Mouse (Mus musculus): ENCODE measurements at regions not wholly inside any gene's neighbourhood (a gene's known extent, or its start where the extent isn't known, plus 50 kb on each side); places are given as distances from the start of the nearest gene placed in this dataset.

DNA sequence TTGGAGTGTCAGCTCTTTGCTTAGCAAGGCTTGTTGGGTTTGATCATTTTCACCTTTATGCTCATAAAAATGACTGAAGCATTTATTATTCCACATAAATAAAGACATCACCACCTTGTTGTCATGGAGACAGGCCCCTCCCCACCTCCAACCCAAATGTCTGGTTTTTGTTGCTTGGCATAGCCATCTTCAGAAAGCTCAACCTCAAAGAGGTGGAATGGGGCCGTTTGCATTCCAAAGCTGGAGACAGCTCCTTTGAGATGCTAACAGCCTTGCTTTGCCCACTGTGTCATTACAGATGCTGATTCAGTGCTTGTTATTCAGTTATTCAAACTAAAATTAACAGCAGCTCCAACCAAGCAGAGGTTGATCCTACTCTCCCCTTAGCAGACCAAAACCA, 51.9 kb upstream of the Lgalsl start:
- intact Hi-C loops (cut with DNase I), result no loop called here
- DNase-seq, result no peak

DNA sequence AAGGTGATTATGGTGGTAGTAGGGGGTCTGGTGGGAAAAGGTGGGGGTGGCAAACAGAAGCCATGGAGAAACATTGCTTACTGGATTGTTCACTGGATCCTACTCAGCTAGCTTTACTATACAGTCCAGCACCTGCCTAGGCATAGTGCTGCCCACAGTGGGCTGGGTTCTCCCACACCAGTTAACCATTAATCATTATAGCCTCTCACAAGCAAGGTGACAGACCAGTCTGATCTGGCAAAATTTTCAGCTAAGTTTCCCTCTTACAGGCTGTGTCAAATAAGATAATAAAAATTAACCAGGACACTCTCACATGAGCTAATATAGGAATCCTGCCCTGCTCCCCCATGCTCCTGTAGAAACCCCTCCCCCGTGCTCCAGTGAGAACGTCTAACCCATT, 53.1 kb upstream of the Lgalsl start:
- intact Hi-C loops (cut with DNase I), result no loop called here

DNA sequence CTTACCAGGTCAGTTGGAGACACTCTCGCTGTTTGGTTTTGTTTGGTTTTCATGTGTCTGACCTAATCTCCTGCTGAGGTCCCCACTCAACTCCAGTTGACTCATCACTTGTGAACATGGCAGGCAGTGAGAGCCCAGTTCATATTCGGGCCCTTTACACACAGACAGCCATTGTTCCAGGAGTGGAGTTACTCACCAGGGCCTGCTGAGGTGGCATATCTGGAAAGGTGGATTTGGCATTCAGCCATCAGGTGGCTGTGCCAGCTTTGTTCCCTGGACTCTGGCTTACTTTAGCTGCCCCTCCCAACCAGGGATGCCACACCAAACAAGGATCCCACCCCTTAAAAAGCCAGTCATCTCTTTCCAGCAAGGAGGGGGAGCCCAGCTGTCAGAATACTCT, 56.2 kb upstream of the Lgalsl start:
- intact Hi-C loops (cut with DNase I), result no loop called here

More for the DNA sequence above, 53.1 kb upstream of the Lgalsl start:
- no peak for DNase-seq

DNA sequence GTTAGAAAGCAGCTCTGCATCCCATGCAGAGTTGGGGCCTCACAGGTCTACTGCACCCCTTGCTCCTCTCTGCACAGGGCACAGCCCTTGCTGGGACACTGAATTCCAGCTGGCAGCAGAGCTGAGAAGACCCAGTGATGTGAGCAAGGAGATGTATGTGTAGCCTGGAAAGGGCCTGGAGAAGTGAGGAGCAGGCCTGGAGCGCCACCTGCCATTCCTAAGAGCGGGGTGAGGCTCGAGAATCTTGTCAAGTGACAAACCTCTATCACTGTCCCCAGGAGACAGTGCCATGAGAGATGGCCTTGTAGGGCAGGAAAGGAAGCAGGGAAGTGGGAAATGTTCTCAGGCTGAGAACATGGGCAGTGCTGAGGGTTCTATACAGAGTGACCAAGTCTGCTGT, 59.6 kb upstream of the Lgalsl start:
- intact Hi-C loops (cut with DNase I), result loop anchor here (5.0 kb wide), 1 partner anchor 93 kb away; no protein-coding TSS in a partner anchor

More for the DNA sequence above, 56.2 kb upstream of the Lgalsl start:
- DNase-seq, result no peak

DNA sequence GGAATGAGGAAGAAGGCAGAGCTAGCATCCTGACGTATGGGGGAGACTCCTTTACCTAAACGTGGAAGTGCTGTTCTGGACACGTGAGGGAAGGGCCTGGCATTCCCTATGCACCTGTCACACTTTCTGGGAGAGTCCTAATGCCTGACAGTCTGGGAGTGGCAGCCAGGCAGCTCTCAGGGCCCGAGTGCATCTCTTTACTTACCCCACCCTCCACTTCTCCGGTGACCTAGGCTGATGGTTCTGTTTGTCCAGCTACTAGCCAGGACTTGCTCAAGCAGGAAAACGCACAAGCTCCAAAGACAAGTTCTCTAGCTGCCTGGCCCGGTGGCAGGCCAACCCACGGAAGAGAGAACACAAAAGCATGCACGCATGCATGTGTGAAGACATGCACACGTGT, 60.9 kb upstream of the Lgalsl start:
- intact Hi-C loops (cut with DNase I), result loop anchor here (5.0 kb wide), 1 partner anchor 94 kb away; no protein-coding TSS in a partner anchor

More for the DNA sequence above, 59.6 kb upstream of the Lgalsl start:
- DNase-seq, result no peak

DNA sequence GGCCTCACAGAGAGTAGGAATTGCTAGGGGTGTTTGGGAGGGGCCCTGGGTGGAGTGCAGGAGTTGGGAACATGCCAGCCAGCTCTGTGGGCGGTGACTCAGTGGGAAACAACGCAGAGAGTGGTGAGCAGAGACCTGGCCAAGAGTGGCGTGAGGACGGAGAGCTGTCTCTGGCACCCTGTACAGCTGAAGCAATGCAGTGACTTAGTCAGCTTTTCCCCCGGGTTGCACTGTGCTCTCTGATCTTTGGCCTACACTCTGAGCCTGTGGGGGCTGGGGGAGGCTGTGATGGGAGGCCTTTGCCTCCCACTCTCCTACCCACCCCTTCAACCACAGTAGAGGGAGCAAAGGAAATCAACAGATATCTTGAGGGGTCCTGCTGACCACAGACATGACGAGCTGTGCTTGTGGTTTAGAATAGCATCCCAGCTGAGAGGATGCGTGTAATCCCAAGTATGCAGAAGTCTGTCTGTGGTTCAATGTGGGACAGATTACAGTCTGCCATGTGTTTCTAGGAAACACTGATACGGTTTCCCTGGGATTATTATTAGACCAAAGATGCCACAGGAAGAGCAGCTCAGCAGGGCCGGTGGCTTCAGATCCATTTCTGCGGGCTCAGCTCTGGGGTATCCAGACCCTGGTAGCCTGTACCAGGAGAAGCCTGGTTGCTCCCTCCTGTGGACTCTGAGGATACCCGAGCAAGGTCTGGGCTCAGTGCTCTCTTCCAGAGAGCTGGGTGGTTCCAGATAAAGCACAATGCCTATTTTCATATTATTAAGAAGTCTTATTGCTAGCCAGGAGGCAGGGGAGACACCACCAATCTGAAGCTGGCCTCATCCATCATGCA, 65.6 kb upstream of the Lgalsl start:
- intact Hi-C loops (cut with DNase I), result no loop called here
- peak; percentile 34 to 36 for DNase-seq

More for the DNA sequence above, 60.9 kb upstream of the Lgalsl start:
- DNase-seq, result no peak

DNA sequence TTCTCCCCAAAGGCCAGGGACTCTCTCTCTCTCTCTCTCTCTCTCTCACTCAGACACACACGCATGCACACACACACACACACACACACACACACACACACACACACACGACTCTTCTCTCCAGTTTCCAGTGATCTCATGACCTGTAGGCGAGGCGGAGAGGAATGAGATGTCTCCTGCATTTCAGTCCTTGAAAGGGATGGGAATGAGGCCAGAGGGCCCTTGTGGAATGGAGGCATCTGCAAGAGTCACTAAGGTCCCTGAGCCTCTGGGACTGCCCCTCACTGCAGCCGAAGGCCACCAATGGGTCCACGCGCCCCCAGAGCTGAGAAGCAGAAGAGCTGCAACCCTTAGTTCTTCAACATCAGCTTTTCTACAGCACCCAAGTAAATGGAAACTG, 66.6 kb upstream of the Lgalsl start:
- intact Hi-C loops (cut with DNase I), result no loop called here

DNA sequence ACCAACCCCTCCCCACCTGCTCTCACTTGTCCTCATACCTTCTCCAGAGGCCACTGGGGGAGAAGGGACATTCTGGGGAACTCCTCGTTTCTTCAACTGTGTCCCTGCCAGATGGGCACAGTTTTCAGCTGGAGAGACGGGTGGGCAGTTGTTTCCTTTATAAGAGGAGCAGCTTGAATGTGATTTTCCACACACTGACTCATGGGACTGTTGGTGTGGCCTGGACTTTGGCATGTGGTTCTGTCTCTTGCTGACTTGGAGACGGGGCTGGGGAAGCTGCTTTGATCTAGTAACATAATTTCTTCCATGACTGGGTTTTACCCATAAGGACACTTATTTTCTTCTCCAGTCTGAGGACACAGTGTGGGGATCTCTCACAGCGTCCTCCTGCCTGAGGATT, 67.7 kb upstream of the Lgalsl start:
- intact Hi-C loops (cut with DNase I), result no loop called here
- DNase-seq, result no peak

More for the DNA sequence above, 66.6 kb upstream of the Lgalsl start:
- no peak for DNase-seq

DNA sequence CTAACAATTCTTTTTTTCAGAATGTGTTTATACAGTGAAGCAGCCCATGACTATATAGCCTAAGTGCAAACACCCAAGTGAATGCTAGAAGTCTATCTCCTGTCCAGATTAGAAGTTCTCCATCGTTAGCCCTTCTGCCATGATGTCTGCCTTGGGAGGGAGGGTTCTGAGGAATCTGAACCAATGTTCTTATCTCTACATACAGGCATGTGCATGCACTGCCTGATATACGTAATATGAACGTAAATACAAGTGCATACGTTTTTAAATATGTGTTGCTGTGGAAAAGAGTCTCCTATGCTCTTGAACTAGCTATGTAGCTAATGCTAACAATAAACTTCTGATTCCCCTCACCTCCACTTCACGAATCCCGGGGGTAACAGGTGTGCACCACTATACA, 68.9 kb upstream of the Lgalsl start:
- no peak for DNase-seq
- intact Hi-C loops (cut with DNase I), result no loop called here

DNA sequence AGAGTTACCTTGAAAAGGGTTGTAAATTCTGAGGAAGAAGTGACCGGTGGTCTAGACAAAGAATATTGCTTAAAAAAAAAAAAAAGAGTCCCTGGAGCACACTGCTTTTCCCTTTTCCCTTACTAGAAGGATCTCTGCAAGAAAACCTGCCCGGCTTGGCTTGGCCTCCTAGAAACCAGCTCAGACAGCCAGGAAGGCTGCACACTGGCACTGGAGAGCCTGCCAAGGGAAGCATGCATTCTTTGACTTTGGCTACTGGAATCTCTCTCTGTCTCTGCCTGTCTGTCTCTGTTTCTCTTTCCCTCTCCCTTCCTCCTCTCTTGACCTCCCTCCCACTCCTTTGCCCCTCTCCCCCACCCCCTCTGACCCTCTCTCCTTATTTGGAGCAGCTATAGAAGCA, 71.1 kb upstream of the Lgalsl start:
- DNase-seq, result no peak
- intact Hi-C loops (cut with DNase I), result no loop called here

DNA sequence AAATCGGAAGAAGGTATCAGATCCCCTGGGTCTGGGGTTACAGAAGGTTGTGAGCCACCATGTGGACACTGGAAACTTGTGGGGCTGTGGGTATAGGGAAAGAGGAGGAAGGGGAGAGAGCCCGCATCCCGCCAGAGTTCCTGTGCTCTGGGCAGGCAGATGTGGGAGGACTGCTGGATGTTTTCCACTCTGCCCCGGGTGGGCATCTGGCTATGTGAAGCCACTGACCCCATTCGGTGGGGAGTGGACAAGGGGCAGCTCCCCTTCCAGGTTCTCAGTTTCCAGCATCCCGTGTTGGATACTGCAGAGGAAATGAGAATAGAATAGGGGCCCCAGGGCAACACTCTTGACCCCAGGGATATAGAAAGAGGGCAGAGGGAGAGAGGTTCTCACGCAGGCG, 72.1 kb upstream of the Lgalsl start:
- intact Hi-C loops (cut with DNase I), result no loop called here

DNA sequence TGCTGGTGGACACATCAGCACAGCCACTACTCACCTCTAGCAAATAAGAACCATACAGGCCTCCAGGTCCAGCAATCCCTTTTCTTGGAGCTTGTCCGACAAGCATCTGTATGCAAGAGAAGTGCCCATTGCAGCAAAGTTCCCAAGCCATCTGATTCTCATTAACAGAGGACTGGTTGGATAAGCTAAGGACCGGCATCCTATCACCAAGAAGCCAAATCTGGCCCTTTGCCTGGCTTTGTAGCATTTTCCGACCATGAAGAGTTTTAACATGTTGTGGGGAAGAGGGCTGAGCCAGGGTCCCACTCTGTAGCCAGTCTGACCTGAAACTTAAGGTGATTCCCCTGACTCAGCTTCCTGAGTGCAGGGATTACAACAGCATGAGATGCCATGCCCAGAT, 77.1 kb upstream of the Lgalsl start:
- no peak for DNase-seq
- intact Hi-C loops (cut with DNase I), result no loop called here

More for the DNA sequence above, 72.1 kb upstream of the Lgalsl start:
- no peak for DNase-seq

DNA sequence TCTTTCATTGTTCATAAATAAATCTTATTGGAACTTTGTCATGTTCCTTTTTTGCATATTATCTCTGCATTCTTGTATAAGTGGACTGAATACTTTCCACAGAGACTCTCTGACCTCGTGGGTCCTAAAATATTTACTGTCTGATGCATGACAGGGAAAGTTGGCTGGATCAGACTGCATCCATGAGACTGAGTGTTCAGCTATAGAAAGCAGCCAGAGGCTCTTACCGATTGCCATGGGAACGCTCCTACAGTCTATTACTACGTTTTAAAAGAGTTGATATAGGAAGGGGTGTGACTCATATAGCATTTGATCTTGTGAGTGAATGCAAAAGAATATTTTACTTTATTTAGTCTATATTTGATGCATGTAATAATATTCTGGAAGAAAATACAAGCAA, 77.6 kb upstream of the Lgalsl start:
- intact Hi-C loops (cut with DNase I), result no loop called here
- no peak for DNase-seq

DNA sequence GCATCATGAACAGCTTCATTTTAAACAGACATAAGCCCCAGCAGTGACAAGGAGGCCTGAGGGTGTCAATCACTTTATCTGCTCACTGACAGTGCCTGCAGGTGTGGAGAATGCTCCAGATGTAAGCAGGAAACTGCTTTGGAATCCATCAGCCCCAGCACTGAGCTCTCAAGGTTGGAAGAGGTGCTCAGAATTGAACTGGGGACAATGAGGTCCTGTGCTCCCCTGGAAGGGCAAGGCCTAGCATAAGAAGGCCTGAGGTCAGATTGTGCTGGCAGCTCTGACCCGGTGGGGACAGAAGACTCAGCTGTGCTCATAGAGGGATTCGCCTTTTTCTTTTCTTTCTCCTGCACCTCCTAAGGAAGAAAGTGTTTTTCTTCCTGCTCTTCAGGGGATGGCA, 82.2 kb upstream of the Lgalsl start:
- DNase-seq, result no peak
- intact Hi-C loops (cut with DNase I), result loop anchor here (10.0 kb wide), 1 partner anchor 458 kb away; no protein-coding TSS in a partner anchor

DNA sequence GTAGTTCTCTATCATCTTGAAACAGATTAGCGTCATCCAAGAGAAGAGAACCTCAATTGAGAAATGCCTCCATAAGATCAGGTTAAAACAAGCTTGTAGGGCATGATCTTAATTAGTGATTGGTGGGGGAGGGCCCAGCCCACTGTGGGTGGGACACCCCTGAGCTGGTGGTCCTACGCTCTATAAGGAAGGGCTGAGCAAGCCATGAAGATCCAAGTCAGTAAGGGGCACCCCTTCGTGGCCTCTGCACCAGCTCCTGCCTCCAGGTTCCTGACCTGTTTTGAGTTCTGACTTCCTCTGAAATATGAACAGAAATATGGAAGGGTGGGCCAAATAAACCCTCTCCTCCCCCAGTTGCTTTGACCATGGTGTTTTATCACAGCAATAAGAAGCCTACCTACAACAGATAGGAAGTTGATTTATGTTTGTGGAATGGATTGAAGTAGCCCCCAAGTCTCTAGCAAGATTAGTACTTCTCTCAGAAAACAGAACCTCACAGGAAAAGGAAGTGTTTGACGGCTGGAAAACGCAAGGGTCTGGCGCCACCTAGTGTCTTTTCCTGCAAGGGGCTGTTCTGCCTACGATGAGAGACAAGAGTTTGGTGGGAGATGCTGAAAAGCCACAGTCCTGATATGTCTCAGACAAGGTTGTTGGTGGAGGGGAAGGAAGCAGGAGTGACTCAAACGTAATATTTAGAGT, 82.9 kb upstream of the Lgalsl start:
- intact Hi-C loops (cut with DNase I), result loop anchor here (1.0 to 10.0 kb wide), 2 partner anchors 119 to 459 kb away; no protein-coding TSS in a partner anchor
- peak; percentile 75 to 80 for DNase-seq

DNA sequence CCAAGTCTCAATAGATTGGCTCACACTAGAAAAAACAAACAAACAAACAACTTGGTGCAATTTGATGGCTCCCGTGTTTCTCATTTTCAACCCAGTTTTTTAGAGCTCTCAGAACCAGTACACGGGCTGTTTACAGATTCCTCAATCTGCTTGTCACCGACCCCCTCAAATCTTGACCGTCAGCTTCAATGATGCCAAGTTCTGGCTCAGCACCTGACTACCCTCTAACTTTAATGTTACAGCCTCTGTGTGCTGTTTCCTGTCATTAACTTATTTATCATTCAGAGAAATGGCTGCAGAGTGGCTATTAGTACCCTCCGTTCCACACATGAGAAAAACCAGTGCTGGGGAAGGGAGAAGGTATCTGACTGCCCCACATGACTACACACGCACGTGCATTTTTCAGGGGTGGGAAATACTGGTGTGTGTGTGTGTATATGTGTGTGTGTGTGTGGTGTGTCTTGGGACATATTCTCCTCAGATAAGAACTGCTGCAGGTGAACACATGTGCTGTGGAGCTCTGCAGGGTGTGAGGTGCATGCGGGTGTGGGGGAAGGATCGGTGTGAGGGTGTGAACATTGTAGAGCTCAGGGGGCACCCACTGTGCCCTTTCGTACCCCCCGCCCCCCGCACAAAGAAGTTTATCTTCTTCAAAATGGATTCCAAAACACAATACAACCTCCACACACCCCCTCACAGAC, 83.6 kb upstream of the Lgalsl start:
- intact Hi-C loops (cut with DNase I), result loop anchor here (1.0 to 10.0 kb wide), 2 partner anchors 120 to 460 kb away; no protein-coding TSS in a partner anchor

DNA sequence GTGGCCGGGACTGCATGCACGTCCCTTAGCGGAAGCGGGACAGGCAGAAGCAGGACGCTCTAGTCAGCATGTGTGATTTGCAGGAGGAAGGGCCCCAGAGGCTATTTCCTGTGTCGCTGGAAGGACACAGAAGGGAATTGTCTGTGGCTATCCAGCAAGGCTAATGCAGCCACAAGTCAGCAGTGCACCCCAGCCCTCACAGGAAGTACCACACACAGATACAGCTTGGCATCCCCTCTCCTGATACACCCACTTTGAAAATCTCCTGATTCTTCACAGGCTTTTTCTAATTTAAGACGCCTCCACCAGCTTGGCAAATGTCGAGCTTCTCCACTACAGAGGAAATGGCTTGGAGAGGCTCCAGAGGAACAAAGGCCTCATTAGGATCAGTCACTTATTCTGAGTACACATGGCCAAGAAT, 84.3 kb upstream of the Lgalsl start:
- DNase-seq, result peak in 1 of 2 experiments; percentile 30
- intact Hi-C loops (cut with DNase I), result loop anchor here (10.0 kb wide), 1 partner anchor 460 kb away; no protein-coding TSS in a partner anchor

More for the DNA sequence above, 83.6 kb upstream of the Lgalsl start:
- no peak for DNase-seq

DNA sequence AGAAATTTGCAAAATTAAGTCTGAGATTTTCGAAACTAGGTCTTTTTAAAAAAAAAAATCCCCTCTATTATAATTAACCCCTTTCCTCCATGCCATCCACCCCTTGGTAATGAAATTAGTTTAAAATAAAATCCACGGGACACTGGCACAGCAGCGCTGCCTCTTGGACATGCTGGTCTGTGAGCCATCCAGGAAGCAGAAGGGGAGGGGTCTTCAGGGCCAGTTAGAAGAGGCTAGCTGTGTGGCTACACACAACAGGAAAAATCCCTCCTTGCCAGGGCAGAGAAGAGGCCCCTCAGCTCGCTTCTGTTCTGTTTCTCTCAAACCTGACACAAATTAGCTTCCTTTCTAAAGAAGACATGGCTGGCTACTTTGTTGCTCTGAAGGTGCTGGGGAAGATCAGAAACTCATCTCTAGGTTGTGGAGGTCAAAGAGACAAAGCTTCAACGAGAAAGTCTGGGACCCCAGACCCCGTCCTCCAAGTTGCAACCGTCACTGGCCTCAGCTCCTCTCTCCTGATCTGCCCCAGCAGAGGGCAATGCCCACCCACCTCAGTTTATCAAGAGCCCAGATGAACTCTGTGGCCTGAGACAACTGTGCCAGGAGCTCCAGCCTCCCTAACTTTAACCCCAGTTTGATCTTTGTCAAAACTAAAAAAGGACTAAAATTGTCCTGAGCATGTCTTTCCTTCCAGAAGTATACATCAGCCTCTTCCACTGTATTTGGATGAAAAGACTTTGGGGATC, 85.0 kb upstream of the Lgalsl start:
- intact Hi-C loops (cut with DNase I), result loop anchor here (10.0 kb wide), 1 partner anchor 461 kb away; no protein-coding TSS in a partner anchor
- DNase-seq, result no peak

DNA sequence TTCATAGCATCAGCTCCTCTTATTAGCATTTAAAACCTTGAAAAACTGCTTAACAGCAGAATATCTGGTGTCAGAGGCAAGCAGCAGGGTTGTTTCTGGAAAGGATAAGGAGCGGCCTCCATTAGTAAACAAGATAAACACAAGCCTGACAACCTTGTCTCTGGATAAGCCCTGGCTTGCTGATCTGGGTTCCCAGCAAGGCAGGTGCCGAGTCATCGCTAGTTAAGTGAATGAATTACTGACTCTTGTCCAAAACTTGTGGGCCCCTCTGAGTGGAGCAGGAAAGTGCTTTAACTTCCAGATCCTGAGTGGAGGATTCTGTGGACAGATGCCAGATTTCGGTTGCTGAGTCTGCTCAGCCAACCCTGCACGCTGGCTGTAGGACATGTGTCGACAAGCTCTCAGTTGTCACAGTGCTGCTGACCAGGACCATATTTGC, 85.6 kb upstream of the Lgalsl start:
- intact Hi-C loops (cut with DNase I), result loop anchor here (10.0 kb wide), 1 partner anchor 462 kb away; no protein-coding TSS in a partner anchor
- no peak for DNase-seq

DNA sequence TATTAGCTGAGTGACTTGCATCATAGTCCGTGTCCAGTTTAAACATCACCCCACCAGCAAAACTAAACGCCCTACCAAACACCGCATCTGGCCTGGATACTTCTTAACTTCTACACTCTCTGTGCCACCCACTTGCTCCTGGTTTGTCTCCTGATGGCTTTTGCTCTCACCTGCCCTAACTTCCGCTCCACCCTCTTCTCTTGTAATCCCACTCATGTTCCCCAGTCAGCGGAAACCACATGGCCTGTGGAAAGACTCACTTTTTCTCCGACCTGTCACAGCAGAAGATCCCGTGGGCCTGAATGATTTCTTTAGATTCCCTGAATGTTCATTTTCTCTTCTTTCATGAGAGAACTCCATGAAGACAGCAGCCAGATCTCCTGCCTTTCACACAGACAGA, 86.1 kb upstream of the Lgalsl start:
- DNase-seq, result no peak
- intact Hi-C loops (cut with DNase I), result loop anchor here (10.0 kb wide), 1 partner anchor 462 kb away; no protein-coding TSS in a partner anchor
